Mouse (Mus musculus): ENCODE results near the gene Ttc4.

The Ttc4 gene

DNA sequence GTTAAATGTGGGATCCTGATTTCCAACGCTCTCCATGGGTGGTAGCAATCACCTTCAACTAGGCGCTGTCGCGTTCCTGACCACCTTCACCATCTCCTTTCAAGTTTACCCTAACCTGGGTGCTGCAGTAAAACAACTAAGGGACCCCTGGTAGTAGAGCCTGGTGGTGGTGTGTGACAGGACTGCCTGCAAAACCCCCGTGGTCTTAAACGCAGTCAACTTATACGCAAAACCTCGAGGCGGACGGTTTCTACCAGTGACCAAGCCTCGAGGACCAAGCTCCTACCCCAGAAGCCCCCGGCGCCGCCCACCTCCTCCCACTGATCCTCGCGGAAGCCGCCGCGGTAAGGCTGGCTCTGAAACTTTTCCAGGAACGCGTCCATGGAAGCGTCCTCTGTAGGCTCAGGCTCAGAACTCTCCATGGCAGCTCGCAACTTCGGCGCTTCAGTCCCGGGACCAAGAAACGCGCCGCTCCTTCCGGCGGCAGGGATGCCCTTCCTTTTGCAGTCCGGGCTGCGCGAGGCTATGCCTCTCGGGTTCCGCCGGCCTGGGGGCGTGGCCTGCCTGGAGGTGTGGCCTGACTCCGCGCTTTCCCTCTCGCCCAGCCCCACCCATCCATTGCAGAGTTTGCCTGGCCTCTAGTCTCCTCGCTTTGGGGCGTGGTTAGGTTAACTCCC lies at the start of gene Ttc4:
TSS of gene Ttc4 (minus strand) at position 503 of the 677 bp plus-strand sequence.
- CTCF ChIA-PET = no interaction called here

DNA sequence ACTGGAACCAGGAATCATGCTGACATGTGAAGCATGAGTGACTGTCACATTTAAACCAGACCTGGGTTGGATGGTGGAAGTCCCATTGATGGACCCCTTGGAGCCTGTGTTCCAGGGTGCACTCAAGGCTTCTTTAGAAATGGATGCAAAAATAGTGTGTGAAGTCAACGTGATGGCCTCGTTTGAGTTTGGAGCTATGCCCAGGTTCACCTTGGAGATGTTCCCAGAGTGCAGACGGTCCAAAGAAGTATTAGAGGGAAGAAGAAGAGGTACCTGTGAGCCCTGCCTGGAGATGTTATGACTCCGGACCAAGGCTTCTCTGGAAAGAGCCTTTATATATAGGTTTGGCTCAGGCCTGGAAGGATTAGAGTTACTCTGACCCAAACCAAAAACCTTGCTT lies 41.9 kb upstream of the Ttc4 start:
- CTCF ChIA-PET = no interaction called here

DNA sequence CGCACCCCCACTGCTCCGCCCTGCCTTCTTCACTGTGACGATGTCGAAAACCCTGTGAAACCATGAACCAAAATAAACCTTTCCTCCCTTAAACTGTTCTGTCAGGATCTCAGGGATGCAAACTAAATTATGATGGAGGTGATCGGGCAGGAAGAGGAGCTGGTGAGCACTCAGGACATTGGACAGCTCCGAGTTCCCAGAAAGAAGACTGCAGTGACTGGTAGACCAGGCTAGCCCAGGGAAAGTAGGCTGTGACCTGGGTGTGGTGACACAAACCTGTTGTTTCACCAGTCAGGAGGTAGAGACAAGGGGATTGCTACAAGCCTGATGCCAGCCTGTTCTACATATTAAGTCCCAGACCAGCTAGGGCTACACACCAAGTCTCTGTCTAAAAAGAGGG lies 34.9 kb upstream of the Ttc4 start:
- CTCF ChIA-PET = no interaction called here

DNA sequence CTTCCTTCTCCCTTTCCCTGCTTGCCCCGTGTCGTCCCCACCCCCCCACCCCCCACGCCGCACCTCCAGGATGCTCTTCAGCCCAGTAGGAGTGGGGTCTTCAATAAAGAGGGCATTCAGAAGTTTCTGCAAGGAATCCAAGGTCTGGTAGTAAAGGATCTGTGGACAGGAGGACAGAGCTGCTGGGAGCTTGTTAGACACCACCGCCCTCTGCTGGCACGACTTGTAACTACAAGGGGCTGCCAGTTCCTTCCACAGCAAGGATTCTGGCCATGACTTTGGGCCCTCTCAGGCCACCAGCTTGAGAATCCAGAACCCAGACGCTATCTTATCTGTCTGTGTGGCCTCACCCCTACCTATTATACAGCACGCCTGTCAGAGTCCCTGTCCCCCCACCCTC lies 29.7 kb upstream of the Ttc4 start:
- CTCF ChIA-PET = interaction anchor here (1.3 to 1.6 kb wide), 2 partner anchors 77 to 94 kb away, joined by 3 to 6 read pairs; no protein-coding TSS in a partner anchor

DNA sequence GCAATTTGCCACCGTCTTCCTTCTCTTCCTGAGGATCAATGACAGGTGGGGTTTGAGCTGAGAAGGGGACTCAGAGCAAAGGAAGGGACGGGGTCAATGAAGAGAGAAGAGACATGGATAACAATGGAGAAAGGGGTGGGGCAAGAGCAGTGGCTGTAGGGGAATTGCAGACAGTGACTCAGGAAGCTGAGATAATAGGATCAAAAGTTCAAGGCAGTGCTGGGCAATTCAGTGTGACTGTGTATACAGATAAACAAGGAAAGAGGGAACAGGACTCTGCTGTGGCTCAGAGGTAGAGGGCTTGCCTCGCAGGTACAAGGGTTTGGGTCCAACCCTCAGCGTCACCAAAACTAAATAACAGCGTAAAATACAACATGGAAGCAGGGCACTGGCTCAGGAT lies 29.2 kb upstream of the Ttc4 start:
- CTCF ChIA-PET = interaction anchor here (0.6 to 1.6 kb wide), 3 partner anchors 62 to 94 kb away, joined by 3 to 6 read pairs (median 3); no protein-coding TSS in a partner anchor

DNA sequence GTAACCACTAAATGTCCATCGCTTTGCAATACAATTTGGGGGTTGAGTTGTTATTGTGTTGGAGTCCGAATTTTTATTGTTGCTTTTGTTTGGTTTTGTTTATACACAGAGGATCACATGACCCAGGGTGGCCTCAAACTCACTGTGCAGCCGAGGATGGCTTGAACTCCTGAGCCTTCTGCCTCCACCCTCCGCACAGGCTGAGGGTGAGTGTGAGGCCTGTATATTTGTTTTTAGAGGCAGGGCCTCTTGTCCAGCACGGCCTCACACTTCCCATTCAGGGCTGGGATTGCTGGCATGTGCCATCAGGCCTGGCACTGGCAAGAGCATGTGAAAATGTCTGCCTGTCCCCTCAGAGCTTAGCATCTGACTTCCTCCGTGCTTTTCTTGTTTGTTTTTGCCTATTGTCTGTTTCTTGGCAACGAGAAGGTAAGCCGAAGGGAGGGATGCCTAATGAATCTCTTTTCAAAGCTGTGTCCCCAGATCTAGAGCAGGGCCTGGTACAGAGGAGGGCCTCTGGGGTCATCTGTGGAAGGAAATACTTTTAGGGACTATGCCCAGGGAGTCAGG lies 26.4 kb upstream of the Ttc4 start:
- CTCF ChIA-PET = no interaction called here

DNA sequence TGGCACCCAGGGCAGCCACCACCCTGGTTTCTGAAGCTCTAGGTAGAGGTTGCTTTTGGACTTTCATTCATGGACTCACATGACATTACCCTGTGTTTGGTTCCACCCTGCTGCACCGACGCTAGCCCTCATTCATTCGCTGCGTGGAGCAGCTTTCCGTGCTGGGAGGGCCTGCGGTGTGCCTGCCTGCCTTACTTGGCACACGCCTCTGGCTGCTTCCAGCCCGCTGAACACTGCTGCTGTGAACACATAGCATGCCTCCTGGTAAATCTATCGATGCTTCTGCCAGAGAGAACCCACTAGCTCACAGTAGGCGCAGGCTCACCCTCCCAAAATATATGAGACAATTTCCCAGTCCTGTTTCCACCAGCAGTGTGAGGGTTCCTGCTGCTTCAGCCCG lies 25.7 kb upstream of the Ttc4 start:
- CTCF ChIA-PET = no interaction called here

DNA sequence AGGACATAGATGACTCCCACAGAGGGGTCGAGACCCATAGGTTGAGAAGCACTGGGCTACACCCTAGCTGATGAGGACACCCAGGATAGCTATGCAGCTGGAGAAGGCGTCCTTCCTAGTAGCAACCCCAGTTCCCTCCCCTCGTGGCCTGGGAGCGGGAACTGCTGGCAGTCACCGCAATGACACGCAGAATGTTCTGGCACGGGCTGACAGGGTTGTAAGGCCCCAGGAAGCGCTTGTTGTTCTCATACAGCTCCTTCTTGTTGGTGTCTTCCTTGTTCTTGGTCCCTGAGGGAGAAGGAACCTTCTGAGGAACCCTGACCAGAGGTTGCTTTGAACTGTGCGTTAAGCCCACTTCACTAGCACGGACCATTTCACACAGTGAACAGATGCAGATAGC lies 25.2 kb upstream of the Ttc4 start:
- CTCF ChIA-PET = no interaction called here

DNA sequence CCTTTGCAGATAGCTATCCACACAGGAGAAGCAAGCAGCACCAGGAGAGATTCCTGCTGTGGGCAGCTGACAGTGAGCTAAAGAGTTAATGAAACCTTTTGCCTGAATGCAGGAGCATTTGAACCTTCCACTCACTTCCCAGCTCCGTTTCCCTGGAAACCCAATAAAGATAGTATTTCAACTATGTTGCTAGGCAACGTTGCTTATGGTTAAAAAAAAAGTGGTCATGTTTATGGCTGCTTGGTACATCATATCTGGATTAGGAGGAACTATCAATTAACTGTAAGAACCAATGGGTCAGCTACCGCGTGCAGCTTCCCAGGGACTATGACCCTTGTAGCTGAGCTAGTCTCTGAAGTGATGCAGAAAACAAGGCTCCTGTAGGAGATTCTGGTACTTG lies 22.1 kb upstream of the Ttc4 start:
- CTCF ChIA-PET = no interaction called here

DNA sequence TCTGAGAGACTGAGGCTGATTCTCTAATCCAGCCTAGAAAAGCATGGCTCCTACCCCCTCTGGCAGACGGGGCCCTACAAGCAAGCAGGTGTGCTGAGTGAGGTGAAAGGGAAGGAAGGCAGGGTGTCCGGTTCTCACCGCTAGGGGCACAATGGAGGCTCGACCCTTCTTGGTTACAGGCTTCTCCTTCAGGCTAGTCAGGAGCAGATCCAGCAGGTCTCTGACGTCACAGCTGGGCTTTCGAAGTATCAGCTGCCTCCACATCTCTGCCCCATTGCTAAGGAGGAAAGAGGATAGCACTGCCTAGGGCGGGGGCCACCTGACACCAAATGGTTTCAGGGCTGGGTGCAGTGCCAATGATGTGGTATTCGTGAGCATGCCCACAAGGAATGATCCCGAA lies 21.2 kb upstream of the Ttc4 start:
- CTCF ChIA-PET = no interaction called here

DNA sequence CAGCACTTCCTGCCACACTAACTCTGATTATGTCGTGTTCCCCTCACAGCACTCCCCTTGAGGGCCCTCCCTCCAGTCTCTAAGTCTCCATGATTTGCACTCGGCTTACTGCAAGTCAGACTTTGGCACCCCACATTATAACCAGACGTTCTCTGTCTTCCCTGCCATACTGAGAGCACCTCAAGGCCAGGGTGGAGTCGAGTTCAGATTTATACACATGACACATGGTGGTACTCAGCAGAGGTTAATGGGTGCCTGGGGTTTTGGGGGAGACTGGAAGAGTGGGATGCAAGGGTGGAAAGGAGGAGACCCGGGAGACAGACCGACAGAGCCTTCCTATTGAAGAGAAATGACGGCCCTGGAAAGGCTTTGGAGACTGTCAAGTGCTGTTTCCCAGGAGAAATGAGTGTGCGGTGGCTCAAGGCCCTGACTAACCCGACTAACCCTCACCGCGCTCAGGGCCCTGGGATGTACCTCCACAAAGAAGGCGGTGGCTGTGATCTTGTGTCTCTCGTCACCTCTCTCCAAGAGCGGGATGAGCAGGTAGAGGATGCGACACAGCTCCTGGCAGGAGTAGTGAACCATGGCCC lies 15.2 kb upstream of the Ttc4 start:
- CTCF ChIA-PET = no interaction called here

DNA sequence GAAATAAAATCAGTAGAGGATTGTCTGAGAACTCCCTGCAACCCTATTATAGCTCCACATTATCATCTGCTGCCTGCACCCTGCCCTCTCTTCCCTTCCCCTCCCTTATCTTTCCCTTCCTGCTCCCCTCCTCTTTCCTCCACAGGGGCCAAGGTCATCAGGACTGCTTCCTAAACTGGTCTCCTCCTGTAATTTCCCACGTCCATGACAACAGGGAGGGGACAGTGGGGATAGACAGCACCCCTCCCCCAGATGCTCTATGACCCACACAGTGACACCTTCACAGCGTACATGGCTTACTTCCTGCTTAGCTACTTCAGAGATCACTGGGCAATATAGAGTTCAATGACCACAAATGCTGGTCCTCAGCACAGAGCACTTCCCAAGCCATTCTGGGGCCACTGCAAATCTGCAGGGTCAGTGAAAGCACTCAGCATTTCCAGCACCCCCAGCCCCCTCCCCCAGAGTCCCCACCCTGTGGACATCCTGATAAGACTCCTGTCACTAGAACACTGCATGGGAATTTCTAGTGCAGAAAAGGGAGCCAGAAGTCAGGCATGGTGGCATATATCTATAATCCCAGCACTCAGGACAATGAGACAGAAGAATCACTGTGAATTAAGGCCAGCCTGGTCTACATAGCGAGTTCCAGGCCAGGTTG lies 10.0 kb upstream of the Ttc4 start:
- CTCF ChIA-PET = no interaction called here

DNA sequence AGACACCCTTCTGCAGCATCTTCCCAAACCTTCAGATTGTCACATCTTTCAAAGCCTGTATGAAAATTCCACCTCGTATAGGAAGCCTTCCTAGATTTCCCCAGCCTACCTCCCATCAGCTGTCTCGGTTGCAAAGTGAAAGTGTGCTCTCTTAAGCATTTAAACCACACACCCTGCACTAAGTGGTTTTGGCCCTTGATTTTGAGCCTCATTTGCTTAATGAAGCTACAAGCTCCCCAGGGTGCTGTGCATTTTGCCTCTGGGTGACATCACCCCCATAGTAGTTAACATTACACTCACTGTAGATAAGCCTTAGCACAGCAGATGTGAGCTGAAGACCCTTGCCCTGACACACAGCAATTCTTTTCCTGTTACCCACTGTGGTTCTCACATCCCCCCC lies 2.2 kb upstream of the Ttc4 start:
- CTCF ChIA-PET = no interaction called here

DNA sequence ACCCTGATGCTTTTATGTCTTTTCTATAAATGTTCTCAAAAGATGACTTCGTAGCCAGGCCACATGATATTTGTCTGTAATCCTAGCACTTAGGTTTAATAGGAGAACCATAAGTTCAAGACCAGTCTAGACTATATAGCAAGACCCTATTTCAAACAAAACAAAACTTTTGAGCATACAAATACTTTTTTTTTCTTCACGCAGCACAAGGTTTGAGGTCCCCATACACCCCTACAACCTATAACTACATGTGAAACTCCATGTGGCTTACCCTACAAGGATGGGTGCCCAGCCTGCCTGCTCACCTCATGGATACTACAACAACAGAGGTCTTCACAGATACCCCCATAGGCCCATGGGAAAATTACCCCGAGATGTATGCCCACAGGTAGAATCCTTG lies 408 bp upstream of the Ttc4 start:
- CTCF ChIA-PET = no interaction called here

DNA sequence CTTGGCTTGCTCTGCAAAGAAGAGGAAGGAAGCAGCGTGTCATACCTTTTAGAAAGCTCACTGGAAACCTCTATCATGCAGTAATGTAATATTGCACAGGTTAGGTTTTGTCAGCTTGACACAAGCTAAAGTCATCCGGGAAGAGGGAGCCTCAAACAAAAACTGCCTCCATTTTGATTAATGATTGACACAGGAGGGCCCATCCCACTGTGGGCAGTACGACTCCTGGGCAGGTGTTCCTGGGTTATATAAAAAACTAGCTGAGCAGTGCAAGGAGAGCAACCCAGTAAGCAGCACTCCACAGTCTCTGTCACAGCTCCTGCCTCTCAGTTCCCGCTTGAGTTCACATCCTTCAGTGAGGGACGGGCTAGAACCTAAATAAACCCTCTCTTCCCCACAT lies 2.0 kb downstream of the Ttc4 start:
- CTCF ChIA-PET = no interaction called here

DNA sequence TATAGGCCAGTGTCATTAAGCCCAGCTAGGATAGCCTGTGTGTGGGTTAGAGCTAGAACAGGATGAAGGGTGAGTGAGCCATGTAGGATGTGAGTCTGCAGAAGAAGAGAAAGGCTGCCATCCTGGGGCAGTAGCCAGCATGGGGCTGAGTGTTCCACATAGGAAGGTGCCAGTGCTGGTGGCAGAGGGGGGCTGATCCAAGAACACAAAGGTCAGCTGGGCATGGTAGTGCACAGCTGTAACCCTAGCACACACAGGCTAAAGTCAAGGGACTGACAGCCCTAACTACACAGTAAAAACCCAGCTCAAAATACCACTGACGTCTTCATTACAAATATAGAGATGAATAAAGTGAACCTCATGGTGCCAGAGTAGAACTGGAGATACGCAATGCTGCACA lies 12.2 kb downstream of the Ttc4 start:
- CTCF ChIA-PET = no interaction called here

DNA sequence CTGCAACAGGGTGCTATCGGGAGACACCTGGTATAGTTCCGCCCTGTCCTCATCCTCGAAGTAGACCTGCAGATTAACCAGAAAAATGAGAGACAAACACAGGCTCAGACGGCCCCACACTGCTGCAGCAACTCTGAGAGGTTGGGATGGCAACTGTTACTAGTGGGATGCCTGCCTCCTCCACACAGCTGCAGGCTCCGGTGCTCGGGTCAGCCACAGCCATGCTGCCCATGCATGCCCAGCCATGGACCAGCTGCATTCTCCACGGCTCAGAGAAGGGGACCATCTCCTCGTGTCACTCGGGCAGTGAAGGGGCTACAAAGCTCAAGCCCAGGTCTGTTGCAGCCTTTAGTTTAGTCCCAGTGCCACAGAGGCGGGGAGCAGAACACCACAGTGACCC lies 13.1 kb downstream of the Ttc4 start:
- CTCF ChIA-PET = no interaction called here

DNA sequence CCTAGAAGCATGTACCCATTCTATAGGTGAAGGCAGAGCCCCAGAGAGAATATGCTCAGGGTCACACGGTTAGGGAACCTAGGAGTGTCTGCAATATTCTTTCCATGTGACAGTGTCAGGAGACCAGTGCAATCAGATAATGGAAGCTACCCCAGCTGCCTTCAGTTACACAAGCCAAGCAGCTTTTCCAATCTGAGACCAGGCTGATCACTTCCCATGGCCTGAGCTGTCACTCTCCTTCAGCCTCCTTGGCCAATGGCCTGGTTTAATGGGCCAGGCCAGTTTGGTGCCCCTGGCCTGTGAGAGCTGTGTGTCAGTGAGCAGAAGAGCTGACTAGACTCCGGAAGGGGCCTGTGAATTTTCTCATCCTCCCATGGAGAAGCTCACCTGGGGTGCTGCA lies 13.5 kb downstream of the Ttc4 start:
- CTCF ChIA-PET = no interaction called here

DNA sequence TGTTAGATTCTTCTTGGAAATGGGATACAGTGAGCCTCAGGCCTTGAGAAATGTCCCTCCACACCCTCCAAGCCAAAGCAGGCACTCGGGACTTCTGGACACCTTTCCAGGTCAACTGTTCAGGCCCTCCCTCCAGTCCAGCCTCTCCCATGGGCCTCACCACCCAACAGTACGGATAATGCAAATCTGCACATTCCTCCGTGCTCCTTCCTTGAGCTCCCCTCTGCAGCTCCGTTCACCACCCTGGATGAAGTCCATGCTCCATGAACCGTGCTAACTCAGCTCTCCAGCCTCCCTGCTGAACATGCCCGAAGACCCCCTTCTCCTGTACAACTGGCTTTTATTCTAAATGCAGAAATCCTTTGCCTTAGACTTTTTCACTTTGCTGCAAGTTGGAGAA lies 14.0 kb downstream of the Ttc4 start:
- CTCF ChIA-PET = no interaction called here

DNA sequence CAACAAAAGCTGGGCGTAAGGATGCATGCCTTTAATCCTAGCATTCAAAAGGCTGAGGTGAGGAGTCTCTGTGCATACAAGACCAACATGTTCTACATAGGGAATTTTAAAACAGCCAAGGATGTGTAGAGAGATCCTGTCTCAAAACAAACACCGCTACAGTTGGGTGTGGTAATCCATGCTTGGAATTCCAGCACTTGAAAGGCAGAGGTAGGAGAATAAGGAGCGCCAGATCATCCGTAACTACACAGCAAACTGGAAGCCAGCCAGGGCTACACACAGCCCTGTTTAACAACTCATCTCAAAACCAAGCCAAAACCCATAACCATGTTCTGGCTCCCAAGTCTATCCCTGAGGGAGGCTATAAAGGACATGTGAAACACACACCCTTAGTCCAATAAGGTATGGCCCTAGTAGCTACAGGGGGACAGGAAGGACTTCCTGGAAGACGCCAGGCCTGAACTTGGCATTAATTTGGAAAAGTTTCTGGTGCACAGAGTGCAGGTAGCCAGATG lies 14.7 kb downstream of the Ttc4 start:
- CTCF ChIA-PET = no interaction called here

DNA sequence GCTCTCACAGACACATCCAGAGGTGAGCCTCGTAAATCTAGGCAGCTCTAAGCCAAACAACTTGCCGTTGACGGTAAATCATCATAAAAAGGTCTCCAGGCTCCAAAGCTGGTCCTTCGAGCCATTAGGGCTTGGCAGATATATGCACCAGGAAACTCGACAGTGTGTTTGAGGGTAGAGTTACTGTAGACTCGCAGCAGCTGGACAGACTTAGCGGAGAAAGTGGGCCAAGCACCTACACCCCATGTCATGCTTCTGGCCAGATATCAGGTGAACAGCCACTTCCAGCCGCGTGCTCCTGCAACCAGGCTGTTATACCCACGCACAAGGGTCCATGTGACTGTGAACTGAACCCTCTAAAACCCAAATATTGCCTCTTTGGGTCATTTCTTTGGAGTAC lies 23.1 kb downstream of the Ttc4 start:
- CTCF ChIA-PET = interaction anchor here (0.6 kb wide), 1 partner anchor 431 kb away, joined by 3 read pairs; no protein-coding TSS in a partner anchor

DNA sequence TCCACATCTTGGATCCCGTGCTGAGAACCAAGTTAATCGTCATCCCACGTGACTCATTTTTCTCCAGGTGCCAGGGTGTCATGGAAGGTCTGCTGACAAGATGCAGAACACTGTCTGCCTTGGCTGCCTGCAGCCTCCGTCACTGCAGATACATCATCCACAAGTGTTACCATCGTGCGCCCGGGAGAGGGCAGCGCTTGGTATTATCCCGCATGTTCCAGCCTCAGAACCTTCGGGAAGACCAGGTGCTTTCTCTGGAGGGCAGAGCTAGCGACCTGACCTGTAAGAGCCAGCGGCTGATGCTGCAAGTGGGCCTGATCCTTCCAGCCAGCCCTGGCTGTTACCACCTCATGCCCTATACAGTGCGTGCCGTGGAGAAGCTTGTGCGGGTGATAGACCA lies 25.7 kb downstream of the Ttc4 start:
- CTCF ChIA-PET = no interaction called here

DNA sequence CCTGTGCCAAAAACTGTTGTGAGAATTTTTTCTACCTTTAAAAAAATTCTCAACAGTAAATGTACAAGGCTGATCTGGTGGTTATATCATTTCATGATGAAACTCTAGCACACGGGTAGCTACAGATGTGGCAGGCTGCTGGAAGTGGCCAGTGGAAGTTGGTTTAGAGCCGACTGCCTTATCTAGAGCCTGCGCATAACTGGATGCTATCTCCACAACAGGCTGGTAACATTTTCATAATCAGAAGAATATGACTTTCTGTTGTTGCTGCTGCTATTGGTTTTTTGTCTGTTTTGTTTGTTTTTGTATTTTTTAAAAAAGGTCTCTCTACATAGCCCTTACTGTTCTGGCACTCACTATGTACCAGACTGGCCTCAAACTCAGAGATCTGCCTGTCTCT lies 26.2 kb downstream of the Ttc4 start:
- CTCF ChIA-PET = no interaction called here
